Mouse (Mus musculus): ENCODE measurements around the gene Rfng. TPM values are rescaled to one million over a fixed set of nuclear protein-coding genes. Genes with fewer than 3 reads are reported as not detected.

Gene Rfng
- total RNA-seq, 2 experiments from 2014 or later: 13.2 to 13.3 TPM

Other genes with a start within 250 kb of the Rfng start
- gene Mcrip1, start 234.5 kb downstream of the Rfng start, total RNA-seq (2021): 10 to 100 TPM; 76.5 to 82.6 TPM
- gene Ppp1r27, start 233.1 kb downstream of the Rfng start, total RNA-seq (2021): under 1 TPM in 1 of 2 experiments, not detected in 1; 0.83 TPM
- gene P4hb, start 211.0 kb downstream of the Rfng start, total RNA-seq (2021): 100 to 1,000 TPM; 353 to 365 TPM
- gene Arhgdia, start 202.6 kb downstream of the Rfng start, total RNA-seq (2021): 100 to 1,000 TPM; 296 to 308 TPM
- gene Alyref, start 185.8 kb downstream of the Rfng start, total RNA-seq (2021): 100 to 1,000 TPM; 134 TPM
- gene Anapc11, start 185.8 kb downstream of the Rfng start, total RNA-seq (2021): 100 to 1,000 TPM; 117 to 118 TPM
- gene Npb, start 175.7 kb downstream of the Rfng start, total RNA-seq (2021): 1 to 10 TPM; 2.4 to 2.5 TPM
- gene Pcyt2, start 166.3 kb downstream of the Rfng start, total RNA-seq (2021): 10 to 100 TPM; 56.8 to 58.1 TPM
- 10 to 100 TPM; 10.2 to 11.7 TPM for gene Sirt7, start 159.0 kb downstream of the Rfng start, total RNA-seq (2021)
- 10 to 100 TPM; 23.4 to 25.8 TPM for gene Mafg, start 150.6 kb downstream of the Rfng start, total RNA-seq (2021)
- 1 to 10 TPM; 7.9 to 8.0 TPM for gene Pycr1, start 140.4 kb downstream of the Rfng start, total RNA-seq (2021)
- 10 to 100 TPM; 26.3 to 28.1 TPM for gene Myadml2, start 136.0 kb downstream of the Rfng start, total RNA-seq (2021)
- gene Notum, start 123.0 kb downstream of the Rfng start, total RNA-seq (2021): under 1 TPM; 0.16 to 0.26 TPM
- 10 to 100 TPM; 62.7 to 64.0 TPM for gene Aspscr1, start 111.2 kb downstream of the Rfng start, total RNA-seq (2021)
- 10 to 100 TPM; 39.5 to 41.8 TPM for gene Cenpx, start 70.5 kb downstream of the Rfng start, total RNA-seq (2021)
- 10 to 100 TPM; 11.0 to 11.3 TPM for gene Lrrc45, start 70.3 kb downstream of the Rfng start, total RNA-seq (2021)
- gene Rac3, start 62.7 kb downstream of the Rfng start, total RNA-seq (2021): 1 to 10 TPM; 1.5 to 1.8 TPM
- gene Dcxr, start 56.9 kb downstream of the Rfng start, total RNA-seq (2021): 1 to 10 TPM; 3.6 to 4.5 TPM
- gene Cbr2, start 52.1 kb downstream of the Rfng start, total RNA-seq (2021): 1 to 10 TPM; 3.0 to 3.9 TPM
- gene Hmga1b, start 21.4 kb downstream of the Rfng start, total RNA-seq (2021): 10 to 100 TPM; 37.1 to 47.2 TPM
- 10 to 100 TPM; 73.0 to 78.0 TPM for gene Gps1, start 65 bp upstream of the Rfng start, total RNA-seq (2021)
- 10 to 100 TPM; 34.0 to 37.5 TPM for gene Dus1l, start 12.2 kb upstream of the Rfng start, total RNA-seq (2021)
- gene Fasn, start 40.3 kb upstream of the Rfng start, total RNA-seq (2021): 10 to 100 TPM; 59.3 to 63.9 TPM
- gene Ccdc57, start 148.7 kb upstream of the Rfng start, total RNA-seq (2021): 1 to 10 TPM; 2.1 to 2.4 TPM
- 10 to 100 TPM; 13.3 to 22.8 TPM for gene Slc16a3, start 164.3 kb upstream of the Rfng start, total RNA-seq (2021)
- 10 to 100 TPM; 84.4 to 91.9 TPM for gene Csnk1d, start 207.1 kb upstream of the Rfng start, total RNA-seq (2021)